Mouse (Mus musculus): Measurements from ENCODE around the gene Syde2.

DNA sequence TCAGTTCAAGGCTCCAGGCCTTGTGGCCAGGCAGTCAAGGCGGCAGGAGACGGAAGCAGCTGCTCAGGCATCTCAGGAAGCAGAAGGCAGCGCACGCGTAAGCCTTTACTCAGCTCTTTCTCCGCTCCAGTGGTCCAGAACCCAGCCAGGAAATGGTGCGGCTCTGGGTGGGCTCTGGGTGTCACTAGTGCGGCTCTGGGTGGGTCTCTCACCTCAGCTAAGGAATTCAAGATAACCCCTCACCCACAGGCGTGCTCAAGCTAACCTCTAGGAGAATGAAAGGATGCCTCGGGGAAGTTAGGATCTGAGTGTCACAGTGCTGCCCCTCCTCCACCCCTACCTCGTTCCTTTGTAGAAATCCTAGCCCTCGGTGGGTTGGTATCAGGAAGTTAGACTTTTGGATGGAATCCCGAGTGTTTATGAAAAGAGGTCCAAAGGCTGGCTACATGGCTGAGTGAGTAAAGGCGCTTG is 18.6 kb upstream of the Syde2 start:
- TF ChIP-seq CTCF (IDR thresholded peaks at IDR 0.05; ENCODE audit: extremely low read depth, insufficient read length, insufficient replicate concordance, low read depth, low read length) = no peak
- no peak for TF ChIP-seq POLR2A (IDR thresholded peaks at IDR 0.05; ENCODE audit: low read depth, low read length)

All from small intestine, adult 2 months (tissue).